Mouse (Mus musculus) liver, embryonic 14.5 days (tissue): ENCODE results near the gene Hlf. TPM values are rescaled to one million over a fixed set of nuclear protein-coding genes. Genes with fewer than 3 reads are reported as not detected.

ENCODE experiments used
- ATAC-seq: fragments of 200-750 bp; cut with Nextera tagmentation; 2 replicates; pipeline ENCODE4 v1.8.0; 2017; ENCODE audit warnings: moderate number of reproducible peaks, mild to moderate bottlenecking, moderate library complexity; ENCODE audit not compliant: insufficient read depth
- DNase-seq, 3 experiments: peaks; one replicate each; pipeline ENCODE4 v3.0.0-alpha.2; 2012 to 2013; ENCODE audit warnings: low read depth in 3 of 3, low spot score in 3 of 3
- H3K27ac ChIP-seq: fragments of 300-500 bp; sonication (generic); 2 replicates; pipeline ENCODE4 v1.5.1; 2014; ENCODE audit warnings: moderate library complexity, mild to moderate bottlenecking, control low read depth, inconsistent platforms
- H3K27me3 ChIP-seq: fragments of 300-500 bp; sonication (generic); 2 replicates; pipeline ENCODE4 v1.6.1; 2014; ENCODE audit warnings: mild to moderate bottlenecking, low read length, moderate library complexity; ENCODE audit not compliant: control insufficient read depth, insufficient read depth
- H3K36me3 ChIP-seq: fragments of 300-500 bp; sonication (generic); replicated peaks from 2 replicates; pipeline ENCODE4 v1.6.1; 2014; ENCODE audit warnings: low read depth; ENCODE audit not compliant: control insufficient read depth, insufficient read depth
- H3K4me1 ChIP-seq, 2 experiments: fragments of 200-500 bp in 1 of 2; fragments of 300-500 bp in 1 of 2; sonication (generic) in 1 of 2; replicated peaks; 2 replicates each; pipeline ENCODE4 v1.6.1; 2012 to 2014; ENCODE audit warnings: antibody characterized with exemption in 1 of 2, inconsistent platforms in 1 of 2, low read length in 1 of 2; ENCODE audit not compliant: control insufficient read depth in 2 of 2, insufficient read depth in 2 of 2
- H3K4me2 ChIP-seq: fragments of 300-500 bp; sonication (generic); 2 replicates; pipeline ENCODE4 v1.6.1; 2014; ENCODE audit warnings: low read depth, mild to moderate bottlenecking, control low read depth, moderate library complexity
- H3K4me3 ChIP-seq, 2 experiments: fragments of 200-500 bp in 1 of 2; fragments of 300-500 bp in 1 of 2; sonication (generic) in 1 of 2; 2 replicates each; pipeline ENCODE4 v1.5.1; 2012 to 2014; ENCODE audit warnings: low read depth in 2 of 2, low read length in 2 of 2, mild to moderate bottlenecking in 2 of 2, control low read depth in 1 of 2, inconsistent platforms in 1 of 2, moderate library complexity in 1 of 2; ENCODE audit not compliant: insufficient read depth in 1 of 2
- H3K9ac ChIP-seq: fragments of 300-500 bp; sonication (generic); replicated peaks from 2 replicates; pipeline ENCODE4 v1.6.1; 2014; ENCODE audit warnings: mild to moderate bottlenecking, control low read depth, moderate library complexity
- H3K9me3 ChIP-seq: fragments of 300-500 bp; sonication (generic); 2 replicates; pipeline ENCODE4 v1.6.1; 2016; ENCODE audit warnings: low read length, mixed read lengths; ENCODE audit not compliant: control insufficient read depth
- CTCF ChIP-seq: IDR thresholded peaks from 2 replicates; pipeline ENCODE4 v1.5.1; 2016; ENCODE audit warnings: antibody characterized with exemption, low read depth, control low read depth
- EP300 ChIP-seq: IDR thresholded peaks from 2 replicates; pipeline ENCODE4 v1.6.1; 2016; ENCODE audit warnings: antibody characterized with exemption, low read depth
- WGBS: fragments of 180-500 bp; shearing (Covaris S2); extraction: QIAGEN DNeasy Blood & Tissue Kit; methylation state at CpG from one replicate; pipeline ENCODE4 v1.1.7; 2014; ENCODE audit not compliant: insufficient replicate concordance; 5-methylcytosine and 5-hydroxymethylcytosine counted together
- polyA plus RNA-seq, 2 experiments: library from polyadenylated mRNA; depleted of rRNA in 1 of 2; stranded (reverse) in 1 of 2; unstranded in 1 of 2; fragments of >200 nt; fragmentation: Nextera tagmentation in 1 of 2; extraction: Ambion mirVana in 1 of 2; gene quantifications; 2 replicates each; pipeline versions ENCODE4 v1.2.1 to v1.2.3; 2012 to 2014

Gene Hlf
- polyA plus RNA-seq, 2 experiments, result 2.7 to 3.7 TPM

DNA sequence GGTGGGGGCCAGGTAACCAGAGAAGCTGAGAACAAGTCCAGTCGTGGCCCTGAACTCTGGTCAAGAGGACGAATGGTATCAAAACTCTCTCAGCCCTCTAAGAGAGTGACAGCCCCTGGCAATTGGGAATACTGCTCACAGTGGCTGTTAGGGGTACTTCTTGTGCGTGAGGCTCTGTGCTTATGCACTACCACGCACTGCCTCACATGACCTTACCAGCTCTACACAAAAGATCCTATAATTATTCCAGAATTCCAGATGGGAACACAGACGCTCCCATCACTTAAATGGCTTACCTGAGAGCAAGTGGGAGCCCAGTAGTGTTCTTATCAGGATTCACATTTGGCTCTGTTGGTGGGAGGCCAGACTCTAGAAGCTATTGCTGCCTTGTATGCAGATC, 9.6 kb downstream of the Hlf start:
- ATAC-seq (no peak), DNase-seq (no peak)
- no peak overlapping the region for H3K27ac ChIP-seq
- H3K4me1 ChIP-seq, result peaks cover 0 to 2% of the 10 kb centered on the region in 2 experiments; a peak in 1 of 4 replicates
- no peak overlapping the region for H3K4me3 ChIP-seq
- WGBS, result 52% methylated on average over 5 of the region's 5 CpGs
- H3K9me3 ChIP-seq, result no peaks in the 10 kb centered on the region
- 0 out of 2 replicates have a peak, but pooled peaks have one; percentile 5 for TF ChIP-seq CTCF
- TF ChIP-seq EP300, result no peak
- H3K36me3 ChIP-seq, result no peaks in the 10 kb centered on the region
- H3K4me2 ChIP-seq, result no peak overlapping the region
- no peaks in the 10 kb centered on the region for H3K27me3 ChIP-seq
- no peak overlapping the region for H3K9ac ChIP-seq

DNA sequence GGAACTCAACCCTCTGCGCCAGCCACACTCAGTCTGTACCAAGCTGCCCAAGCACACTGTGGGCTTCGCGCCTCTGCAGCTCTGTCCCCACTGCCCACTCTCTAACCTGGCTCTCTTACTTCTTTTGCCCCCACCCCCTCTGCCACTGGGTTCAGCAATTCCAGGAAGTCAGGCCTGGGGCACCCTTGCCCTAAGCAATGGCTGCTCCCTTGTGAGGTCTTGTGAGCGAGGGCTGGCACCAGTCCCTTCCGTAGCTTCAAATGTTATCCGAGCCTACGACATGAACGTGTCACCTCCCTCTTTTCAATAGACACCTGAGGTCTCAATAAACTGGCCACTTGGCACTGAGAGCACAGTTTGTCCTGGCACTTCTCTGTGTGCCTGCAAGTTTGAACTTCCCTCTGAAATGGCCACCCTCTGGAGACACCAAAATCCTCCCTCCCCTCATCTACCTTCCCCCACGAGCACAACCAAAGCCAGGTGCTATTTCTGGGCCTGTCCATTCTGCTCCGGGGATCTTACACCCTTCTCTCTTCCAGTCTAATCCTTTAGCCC, 10.5 kb downstream of the Hlf start:
- H3K4me1 ChIP-seq, result peaks cover 0 to 2% of the 10 kb centered on the region in 2 experiments; a peak in 1 of 4 replicates
- ATAC-seq (no peak), DNase-seq (no peak)
- TF ChIP-seq CTCF (no peak), EP300 (no peak)
- no peak overlapping the region for H3K4me3 ChIP-seq
- H3K9me3 ChIP-seq, result no peaks in the 10 kb centered on the region
- H3K36me3 ChIP-seq, result no peaks in the 10 kb centered on the region
- H3K27ac ChIP-seq, result no peak overlapping the region
- H3K4me2 ChIP-seq, result no peak overlapping the region
- 70% methylated on average over 10 of the region's 10 CpGs for WGBS
- H3K27me3 ChIP-seq, result no peaks in the 10 kb centered on the region
- H3K9ac ChIP-seq, result no peak overlapping the region

- Histone ChIP-seq H3K9me3 (no peaks in the 10 kb centered on the region), H3K9ac (no peak overlapping the region), H3K27ac (no peak overlapping the region), H3K4me1 (no peaks in the 10 kb centered on the region), H3K36me3 (no peaks in the 10 kb centered on the region), H3K27me3 (no peaks in the 10 kb centered on the region), H3K4me2 (no peak overlapping the region), H3K4me3 (no peak overlapping the region)
- WGBS, result 90% methylated on average over 5 of the region's 5 CpGs
- ATAC-seq (no peak), DNase-seq (no peak)
- TF ChIP-seq CTCF (no peak), EP300 (no peak)
Measured at GRCm38 (mm10) chr11:90378008-90378407, 12.7 kb downstream of the Hlf start.

DNA sequence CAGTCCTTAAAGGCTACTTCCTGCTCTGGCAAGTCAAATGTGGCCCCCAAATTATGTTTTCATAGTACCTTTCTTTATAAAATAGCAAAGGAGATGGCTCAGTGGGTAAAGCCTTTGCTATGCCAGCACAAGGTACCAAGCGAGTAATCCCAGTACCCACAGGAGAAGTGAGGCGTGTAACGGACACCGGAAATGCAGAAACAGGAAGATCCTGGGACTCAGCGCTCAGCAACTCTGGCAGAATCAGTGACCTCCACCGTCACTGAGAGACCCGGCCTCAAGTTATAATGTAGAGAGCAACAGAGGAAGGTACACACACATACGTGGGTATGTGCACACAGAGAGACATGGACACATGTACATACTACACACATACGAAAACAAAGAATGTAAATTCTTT, 14.3 kb downstream of the Hlf start:
- H3K4me2 ChIP-seq, result no peak overlapping the region
- H3K27ac ChIP-seq, result no peak overlapping the region
- ATAC-seq (no peak), DNase-seq (no peak)
- H3K9me3 ChIP-seq, result no peaks in the 10 kb centered on the region
- H3K36me3 ChIP-seq, result no peaks in the 10 kb centered on the region
- H3K9ac ChIP-seq, result no peak overlapping the region
- TF ChIP-seq EP300 (no peak), CTCF (no peak)
- H3K4me3 ChIP-seq, result no peak overlapping the region
- H3K27me3 ChIP-seq, result no peaks in the 10 kb centered on the region
- H3K4me1 ChIP-seq, result no peaks in the 10 kb centered on the region
- WGBS, result 77% methylated on average over 9 of the region's 9 CpGs

DNA sequence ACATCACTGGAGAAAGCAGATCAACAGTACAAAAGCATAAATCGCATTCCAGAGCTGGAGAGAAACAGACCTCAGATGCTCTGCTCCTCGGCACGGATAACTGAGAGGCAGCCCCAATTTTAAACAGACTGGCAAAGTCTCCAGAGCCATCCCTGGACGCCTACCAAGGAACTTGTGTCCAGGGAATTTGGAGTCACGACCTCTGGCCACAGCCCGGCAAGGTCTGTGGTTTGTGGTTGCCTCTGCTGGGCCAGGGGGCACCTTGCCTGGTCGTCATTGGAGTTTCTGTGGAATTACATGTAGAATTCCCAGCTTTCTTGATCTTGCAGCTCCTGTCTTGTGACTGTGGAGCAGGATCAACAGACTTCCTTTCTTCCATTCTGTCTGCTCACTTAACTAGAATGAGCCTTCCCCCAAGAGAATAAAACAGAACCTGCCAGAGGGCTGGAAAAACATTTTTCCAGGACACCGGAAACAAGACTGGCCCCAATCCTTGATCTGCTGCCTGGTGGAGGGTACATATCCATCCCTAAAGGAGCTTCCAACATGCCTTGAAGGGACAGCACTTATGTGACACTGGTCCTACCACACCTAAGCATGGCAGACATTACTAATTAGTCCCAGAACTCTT, 19.1 kb downstream of the Hlf start:
- Histone ChIP-seq H3K27ac (no peak overlapping the region), H3K4me1 (peaks cover 0 to 5% of the 10 kb centered on the region in 2 experiments; a peak in 1 of 4 replicates), H3K27me3 (no peaks in the 10 kb centered on the region), H3K36me3 (no peaks in the 10 kb centered on the region), H3K4me2 (no peak overlapping the region), H3K9me3 (no peaks in the 10 kb centered on the region), H3K4me3 (no peak overlapping the region), H3K9ac (no peak overlapping the region)
- TF ChIP-seq EP300 (no peak), CTCF (no peak)
- no peak for DNase-seq
- 45% methylated on average over 8 of the region's 8 CpGs for WGBS
- no peak for ATAC-seq
